Mouse (Mus musculus): ENCODE measurements around the gene Nckap1.

GRCm38 (mm10) chr2:80549704-80550103 is 31.5 kb downstream of the Nckap1 start:
- TF ChIP-seq CTCF (IDR thresholded peaks at IDR 0.05; ENCODE audit: low read depth): no peak
- TF ChIP-seq EP300 (IDR thresholded peaks at IDR 0.05; ENCODE audit: low read depth): no peak
